Mouse (Mus musculus) embryo, embryonic 11.5 days (tissue): ENCODE measurements around the gene Bcl2l1.

Experiments
- DNase-seq: peaks from one replicate; pipeline ENCODE4 v3.0.0-alpha.2; 2012; ENCODE audit warnings: low read depth, low spot score

Bcl2l1 gene

GRCm38 (mm10) chr2:152824438-152825167 is 6.9 kb downstream of the Bcl2l1 start:
- DNase-seq, result no peak

GRCm38 (mm10) chr2:152823770-152824169 is 7.8 kb downstream of the Bcl2l1 start:
- no peak for DNase-seq

GRCm38 (mm10) chr2:152821566-152821965 is 10.0 kb downstream of the Bcl2l1 start:
- no peak for DNase-seq

- no peak for DNase-seq
Measured at GRCm38 (mm10) chr2:152821023-152821422, 10.5 kb downstream of the Bcl2l1 start.

- no peak for DNase-seq
Measured at GRCm38 (mm10) chr2:152820369-152820768, 11.2 kb downstream of the Bcl2l1 start.

- DNase-seq, result no peak
Measured at GRCm38 (mm10) chr2:152819926-152820325, 11.6 kb downstream of the Bcl2l1 start.

GRCm38 (mm10) chr2:152819097-152819624 is 12.4 kb downstream of the Bcl2l1 start:
- no peak for DNase-seq

- no peak for DNase-seq
Measured at GRCm38 (mm10) chr2:152818679-152819078, 12.8 kb downstream of the Bcl2l1 start.

GRCm38 (mm10) chr2:152817596-152818291 is 13.8 kb downstream of the Bcl2l1 start:
- no peak for DNase-seq

GRCm38 (mm10) chr2:152816657-152817348 is 14.7 kb downstream of the Bcl2l1 start:
- DNase-seq, result no peak

GRCm38 (mm10) chr2:152815879-152816656 is 15.5 kb downstream of the Bcl2l1 start:
- DNase-seq, result no peak

GRCm38 (mm10) chr2:152814213-152814874 is 17.2 kb downstream of the Bcl2l1 start:
- no peak for DNase-seq

- DNase-seq, result no peak
Measured at GRCm38 (mm10) chr2:152813232-152813631, 18.3 kb downstream of the Bcl2l1 start.

GRCm38 (mm10) chr2:152811336-152812165 is 20.0 kb downstream of the Bcl2l1 start:
- no peak for DNase-seq

GRCm38 (mm10) chr2:152810158-152810941 is 21.2 kb downstream of the Bcl2l1 start:
- DNase-seq, result no peak

- DNase-seq, result no peak
Measured at GRCm38 (mm10) chr2:152808178-152808577, 23.4 kb downstream of the Bcl2l1 start.

GRCm38 (mm10) chr2:152806037-152806436 is 25.5 kb downstream of the Bcl2l1 start:
- DNase-seq, result no peak

GRCm38 (mm10) chr2:152805111-152805490 is 26.4 kb downstream of the Bcl2l1 start:
- DNase-seq, result no peak

- DNase-seq, result no peak
Measured at GRCm38 (mm10) chr2:152804408-152805110, 27.0 kb downstream of the Bcl2l1 start.
